Mouse (Mus musculus): ENCODE data around the gene Atp5j2. TPM values are rescaled to one million over a fixed set of nuclear protein-coding genes. Genes with fewer than 3 reads are reported as not detected.
"Not testable (repeated sequence)": the region's sequence is repeated elsewhere in the genome, so short reads cannot be mapped to it uniquely, and the experiment has no call there.

The Atp5j2 gene
- polyA plus RNA-seq, 1 experiment: 175 TPM

DNA sequence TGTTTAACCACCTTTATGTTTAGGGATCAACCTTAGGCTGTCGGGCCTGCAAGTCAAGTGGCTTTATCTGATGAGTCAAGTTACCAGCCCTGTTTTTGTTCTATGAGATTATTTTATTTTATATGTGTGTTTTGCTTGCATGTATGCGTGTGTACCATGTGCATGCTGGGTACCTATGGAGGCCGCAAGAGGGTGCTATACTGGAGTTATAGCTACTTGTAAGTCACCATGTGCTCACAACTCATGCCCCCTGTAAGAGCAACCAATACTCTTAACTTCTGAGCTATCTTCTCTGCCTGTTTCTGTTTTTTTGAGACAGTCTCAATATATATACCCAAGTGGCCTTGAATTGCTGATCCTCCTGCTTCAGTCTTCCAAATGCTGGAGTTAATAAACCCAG, 21.6 kb upstream of the Atp5j2 start:
- WGBS: 92% methylated on average over 3 of the region's 3 CpGs
- H3K4me3 ChIP-seq (ENCODE audit: control insufficient read depth, insufficient read depth, low read length): no peak overlapping the region
- peaks cover 7% of the 10 kb centered on the region for H3K36me3 ChIP-seq (ENCODE audit: control insufficient read depth, insufficient read depth, low read length)
- DNase-seq: no peak
- H3K4me1 ChIP-seq (replicated peaks; ENCODE audit: control insufficient read depth, insufficient read depth, low read length): no peaks in the 10 kb centered on the region
- TF ChIP-seq CTCF (IDR thresholded peaks at IDR 0.05; ENCODE audit: borderline replicate concordance, control insufficient read depth, extremely low read depth, insufficient read depth, low read length, poor library complexity) (no peak), POLR2A (IDR thresholded peaks at IDR 0.05; ENCODE audit: control insufficient read depth, extremely low read depth, insufficient read depth, low read length, poor library complexity) (no peak)
- no peak overlapping the region for H3K27ac ChIP-seq (ENCODE audit: control insufficient read depth, insufficient read depth, low read length)
- H3K27me3 ChIP-seq (ENCODE audit: control insufficient read depth, insufficient read depth, low read length): no peaks in the 10 kb centered on the region

GRCm38 (mm10) chr5:145212216-145212615, 20.4 kb upstream of the Atp5j2 start:
- Histone ChIP-seq H3K4me1 (replicated peaks; ENCODE audit: control insufficient read depth, insufficient read depth, low read length) (no peaks in the 10 kb centered on the region), H3K36me3 (ENCODE audit: control insufficient read depth, insufficient read depth, low read length) (no peaks in the 10 kb centered on the region; the same call in none of the 2 replicates), H3K27me3 (ENCODE audit: control insufficient read depth, insufficient read depth, low read length) (no peaks in the 10 kb centered on the region), H3K4me3 (ENCODE audit: control insufficient read depth, insufficient read depth, low read length) (no peak overlapping the region), H3K27ac (ENCODE audit: control insufficient read depth, insufficient read depth, low read length) (no peak overlapping the region)
- WGBS: 98% methylated on average over 4 of the region's 4 CpGs
- TF ChIP-seq CTCF (IDR thresholded peaks at IDR 0.05; ENCODE audit: borderline replicate concordance, control insufficient read depth, extremely low read depth, insufficient read depth, low read length, poor library complexity): no peak
- no peak for TF ChIP-seq POLR2A (IDR thresholded peaks at IDR 0.05; ENCODE audit: control insufficient read depth, extremely low read depth, insufficient read depth, low read length, poor library complexity)
- no peak for DNase-seq

DNA sequence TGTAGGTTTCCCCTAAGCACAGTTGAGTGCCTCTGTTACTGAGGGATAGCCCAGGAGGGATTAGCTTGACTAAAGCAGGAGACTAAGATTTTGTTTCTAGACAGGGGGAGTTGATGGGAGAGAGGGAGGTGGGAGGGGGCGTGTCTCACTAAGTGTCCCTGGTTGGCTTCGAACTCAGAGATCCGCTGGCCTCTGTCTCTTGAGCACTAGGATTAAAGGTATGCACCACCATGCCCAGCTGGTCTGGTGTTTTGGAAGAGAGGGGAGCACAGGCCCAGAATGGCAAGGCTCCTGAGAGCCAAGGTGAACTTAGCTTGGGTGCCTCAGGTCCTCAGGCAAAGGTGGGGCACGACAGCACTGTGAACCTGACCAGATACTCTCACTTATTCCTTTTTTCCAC, 19.5 kb upstream of the Atp5j2 start:
- Histone ChIP-seq H3K27me3 (ENCODE audit: control insufficient read depth, insufficient read depth, low read length) (no peaks in the 10 kb centered on the region), H3K36me3 (ENCODE audit: control insufficient read depth, insufficient read depth, low read length) (no peaks in the 10 kb centered on the region; the same call in none of the 2 replicates), H3K4me1 (replicated peaks; ENCODE audit: control insufficient read depth, insufficient read depth, low read length) (no peaks in the 10 kb centered on the region), H3K27ac (ENCODE audit: control insufficient read depth, insufficient read depth, low read length) (no peak overlapping the region), H3K4me3 (ENCODE audit: control insufficient read depth, insufficient read depth, low read length) (no peak overlapping the region)
- TF ChIP-seq POLR2A (IDR thresholded peaks at IDR 0.05; ENCODE audit: control insufficient read depth, extremely low read depth, insufficient read depth, low read length, poor library complexity) (no peak), CTCF (IDR thresholded peaks at IDR 0.05; ENCODE audit: borderline replicate concordance, control insufficient read depth, extremely low read depth, insufficient read depth, low read length, poor library complexity) (no peak)
- WGBS: 97% methylated on average over 4 of the region's 4 CpGs
- no peak for DNase-seq

- peaks cover 11% of the 10 kb centered on the region for H3K4me1 ChIP-seq (replicated peaks; ENCODE audit: control insufficient read depth, insufficient read depth, low read length)
- H3K36me3 ChIP-seq (ENCODE audit: control insufficient read depth, insufficient read depth, low read length); H3K27ac ChIP-seq (ENCODE audit: control insufficient read depth, insufficient read depth, low read length); H3K4me3 ChIP-seq (ENCODE audit: control insufficient read depth, insufficient read depth, low read length); H3K27me3 ChIP-seq (ENCODE audit: control insufficient read depth, insufficient read depth, low read length); DNase-seq: not testable (repeated sequence)
- 94% methylated on average over 11 of the region's 11 CpGs for WGBS
These were observed 16.5 kb upstream of the Atp5j2 start for GRCm38 (mm10) chr5:145208391-145208790.

- no peak overlapping the region for H3K27ac ChIP-seq (ENCODE audit: control insufficient read depth, insufficient read depth, low read length)
- no peak for DNase-seq
- H3K27me3 ChIP-seq (ENCODE audit: control insufficient read depth, insufficient read depth, low read length): no peaks in the 10 kb centered on the region
- TF ChIP-seq CTCF (IDR thresholded peaks at IDR 0.05; ENCODE audit: borderline replicate concordance, control insufficient read depth, extremely low read depth, insufficient read depth, low read length, poor library complexity) (no peak), POLR2A (IDR thresholded peaks at IDR 0.05; ENCODE audit: control insufficient read depth, extremely low read depth, insufficient read depth, low read length, poor library complexity) (no peak)
- WGBS: 97% methylated on average over 6 of the region's 6 CpGs
- no peaks in the 10 kb centered on the region; the same call in none of the 2 replicates for H3K36me3 ChIP-seq (ENCODE audit: control insufficient read depth, insufficient read depth, low read length)
- H3K4me3 ChIP-seq (ENCODE audit: control insufficient read depth, insufficient read depth, low read length): no peak overlapping the region
- H3K4me1 ChIP-seq (replicated peaks; ENCODE audit: control insufficient read depth, insufficient read depth, low read length): peaks cover 14% of the 10 kb centered on the region
These were observed 16.1 kb upstream of the Atp5j2 start for GRCm38 (mm10) chr5:145207954-145208353.

DNA sequence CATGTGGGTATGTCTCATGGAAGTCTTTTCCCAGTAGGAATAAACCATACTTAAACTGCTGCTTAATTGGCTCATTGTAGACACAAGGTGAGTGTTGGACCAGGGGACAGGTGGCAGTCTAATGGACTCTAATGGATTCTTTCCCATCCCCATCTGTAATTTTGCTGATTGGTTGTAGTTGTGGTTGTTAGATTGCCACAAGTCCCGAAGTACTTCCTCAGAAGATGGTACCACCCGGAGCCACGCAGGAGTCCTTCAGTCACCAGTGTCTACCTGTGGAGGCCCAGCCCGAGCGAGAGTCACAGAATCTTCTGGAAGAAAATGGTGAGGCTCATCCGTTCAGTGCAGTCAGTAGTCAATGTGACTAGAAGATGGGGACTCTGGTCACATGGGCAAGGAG, 15.5 kb upstream of the Atp5j2 start:
- TF ChIP-seq POLR2A (IDR thresholded peaks at IDR 0.05; ENCODE audit: control insufficient read depth, extremely low read depth, insufficient read depth, low read length, poor library complexity): no peak
- Histone ChIP-seq H3K27ac (ENCODE audit: control insufficient read depth, insufficient read depth, low read length) (no peak overlapping the region), H3K4me3 (ENCODE audit: control insufficient read depth, insufficient read depth, low read length) (no peak overlapping the region), H3K4me1 (replicated peaks; ENCODE audit: control insufficient read depth, insufficient read depth, low read length) (peaks cover 14% of the 10 kb centered on the region), H3K36me3 (ENCODE audit: control insufficient read depth, insufficient read depth, low read length) (no peaks in the 10 kb centered on the region; the same call in none of the 2 replicates), H3K27me3 (ENCODE audit: control insufficient read depth, insufficient read depth, low read length) (no peaks in the 10 kb centered on the region)
- no peak for DNase-seq
- WGBS: 97% methylated on average over 6 of the region's 6 CpGs

DNA sequence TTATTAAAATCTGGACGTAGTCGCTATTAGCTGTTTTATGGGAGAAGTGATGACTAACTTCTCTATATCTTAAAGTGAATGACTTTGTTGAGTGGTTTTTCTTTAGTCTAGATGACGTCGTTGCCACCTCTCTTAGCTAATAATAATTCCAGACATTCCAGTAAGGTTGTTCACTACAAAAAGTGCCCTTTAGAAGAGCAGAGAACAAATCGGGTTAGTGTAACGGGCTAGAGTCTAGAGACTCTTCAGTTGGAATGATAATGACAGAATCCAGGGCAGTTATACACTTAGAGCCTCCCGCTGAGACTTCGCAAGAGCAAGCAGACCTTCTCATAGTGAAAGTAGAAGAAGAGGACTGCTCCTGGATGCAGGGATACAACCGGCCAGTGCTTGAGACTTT, 13.2 kb upstream of the Atp5j2 start:
- Histone ChIP-seq H3K4me3 (ENCODE audit: control insufficient read depth, insufficient read depth, low read length) (peak overlapping the region; percentile 17; the same call in 1 of the 2 replicates), H3K27me3 (ENCODE audit: control insufficient read depth, insufficient read depth, low read length) (no peaks in the 10 kb centered on the region), H3K27ac (ENCODE audit: control insufficient read depth, insufficient read depth, low read length) (no peak overlapping the region), H3K36me3 (ENCODE audit: control insufficient read depth, insufficient read depth, low read length) (no peaks in the 10 kb centered on the region), H3K4me1 (replicated peaks; ENCODE audit: control insufficient read depth, insufficient read depth, low read length) (peaks cover 14% of the 10 kb centered on the region)
- 21% methylated on average over 9 of the region's 9 CpGs for WGBS
- no peak for DNase-seq
- TF ChIP-seq POLR2A (IDR thresholded peaks at IDR 0.05; ENCODE audit: control insufficient read depth, extremely low read depth, insufficient read depth, low read length, poor library complexity) (no peak), CTCF (IDR thresholded peaks at IDR 0.05; ENCODE audit: borderline replicate concordance, control insufficient read depth, extremely low read depth, insufficient read depth, low read length, poor library complexity) (no peak)

All from thymus, adult 2 months (tissue).